13 mouse cellular contexts compared by ENCODE assay signal in the genomic region with DNA sequence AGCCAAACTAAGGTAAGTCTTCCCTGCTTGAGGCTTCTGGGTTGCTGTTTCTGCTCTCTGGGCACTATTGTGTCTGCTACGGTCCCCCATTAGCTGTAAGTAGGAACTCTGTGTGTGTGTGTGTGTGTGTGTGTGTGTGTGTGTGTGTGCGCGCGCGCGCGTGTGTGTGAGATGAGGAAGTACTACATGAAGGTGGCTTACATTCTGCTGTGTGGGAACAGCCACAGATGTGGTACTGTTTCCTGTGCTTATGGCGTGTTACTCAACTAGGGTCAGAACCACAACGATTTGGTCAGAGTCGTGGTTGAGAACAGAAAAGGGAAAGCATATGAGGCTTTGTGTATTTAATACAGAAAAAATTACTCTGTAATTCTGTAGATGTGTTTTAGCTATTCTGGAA. TPM values are rescaled to one million over a fixed set of nuclear protein-coding genes. Genes with fewer than 3 reads are reported as not detected.
DNase-seq lines count a peak whose midpoint lies in the region; ATAC-seq and TF ChIP-seq lines count a peak whose summit lies in the region.
"Had no signal": no experiment of that assay in that cellular context is flagged by ENCODE, and none has a peak within 500 bp of the region (broad histone marks: within the 10 kb centered on the region; RNA-seq: fewer than 3 reads in every experiment).

No protein-coding gene starts in this region.

- no peak overlapping the region for H3K27ac ChIP-seq in CH12.LX (ENCODE audit: insufficient read depth, low read depth)
- H3K27ac ChIP-seq in liver, embryonic 16.5 days (ENCODE audit: low read length), result no peak overlapping the region
- H3K27ac ChIP-seq in midbrain, embryonic 16.5 days (ENCODE audit: low read length), result no peak overlapping the region
- H3K27ac ChIP-seq: embryonic facial prominence, embryonic 15.5 days; hindbrain, embryonic 15.5 days; neural tube, embryonic 12.5 days had no signal

- in situ Hi-C loops in CH12.LX (cut with MboI; ENCODE audit: low pct_ligation_motif_present, low pct_unique_long_range_greater_than_20kb, low sequenced_read_pairs), result loop anchor here (25.0 kb wide), 1 partner anchor 194 kb away; a partner anchor contains a TSS

- 50% methylated on average over 10 of the region's 10 CpGs for WGBS in liver, embryonic 16.5 days (ENCODE audit: insufficient replicate concordance)
- WGBS in midbrain, embryonic 16.5 days, result 95% methylated on average over 10 of the region's 10 CpGs

- H3K4me2 ChIP-seq in CH12.LX (ENCODE audit: insufficient read depth, low read depth, poor library complexity, severe bottlenecking), result no peak overlapping the region
- H3K4me2 ChIP-seq in liver, embryonic 16.5 days (ENCODE audit: low read depth, low read length), result no peak overlapping the region
- no peak overlapping the region for H3K4me2 ChIP-seq in midbrain, embryonic 16.5 days (ENCODE audit: low read length)
- H3K4me2 ChIP-seq: embryonic facial prominence, embryonic 15.5 days; hindbrain, embryonic 15.5 days; neural tube, embryonic 12.5 days had no signal

- H3K9ac ChIP-seq in CH12.LX (ENCODE audit: insufficient read depth, low read depth), result no peak overlapping the region
- no peak overlapping the region for H3K9ac ChIP-seq in liver, embryonic 16.5 days (ENCODE audit: low read depth, low read length)
- no peak overlapping the region for H3K9ac ChIP-seq in midbrain, embryonic 16.5 days (ENCODE audit: low read depth, low read length)
- H3K9ac ChIP-seq: embryonic facial prominence, embryonic 15.5 days; hindbrain, embryonic 15.5 days; neural tube, embryonic 12.5 days had no signal

- no peaks in the 10 kb centered on the region for H3K9me3 ChIP-seq in CH12.LX (replicated peaks; ENCODE audit: low read length)
- H3K9me3 ChIP-seq in liver, embryonic 16.5 days (replicated peaks; ENCODE audit: control insufficient read depth, low read length), result no peaks in the 10 kb centered on the region
- no peaks in the 10 kb centered on the region for H3K9me3 ChIP-seq in midbrain, embryonic 16.5 days (replicated peaks; ENCODE audit: control insufficient read depth, low read length, poor library complexity, severe bottlenecking)
- H3K9me3 ChIP-seq: embryonic facial prominence, embryonic 15.5 days; hindbrain, embryonic 15.5 days; neural tube, embryonic 12.5 days had no signal

- no peak for TF ChIP-seq POLR2A in CH12.LX (IDR thresholded peaks at IDR 0.05; ENCODE audit: low read depth, low read length)

- H3K4me3 ChIP-seq in CH12.LX (replicated peaks in 1 of 3; ENCODE audit: low read depth in 2 of 3, low read length in 2 of 3, poor library complexity in 1 of 3), result no peak overlapping the region
- H3K4me3 ChIP-seq in liver, embryonic 16.5 days (ENCODE audit: low read depth, low read length), result no peak overlapping the region
- H3K4me3 ChIP-seq in midbrain, embryonic 16.5 days (ENCODE audit: low read depth, low read length), result no peak overlapping the region
- H3K4me3 ChIP-seq: embryonic facial prominence, embryonic 15.5 days; hindbrain, embryonic 15.5 days; neural tube, embryonic 12.5 days had no signal

- no peaks in the 10 kb centered on the region for H3K27me3 ChIP-seq in CH12.LX (replicated peaks)
- H3K27me3 ChIP-seq in liver, embryonic 16.5 days (ENCODE audit: control insufficient read depth, insufficient read depth, low read depth, low read length), result no peaks in the 10 kb centered on the region
- H3K27me3 ChIP-seq in midbrain, embryonic 16.5 days (ENCODE audit: control insufficient read depth, insufficient read depth, low read depth, low read length), result no peaks in the 10 kb centered on the region
- H3K27me3 ChIP-seq: embryonic facial prominence, embryonic 15.5 days; hindbrain, embryonic 15.5 days; neural tube, embryonic 12.5 days had no signal

- H3K79me2 ChIP-seq in CH12.LX (replicated peaks; ENCODE audit: control insufficient read depth, extremely low read depth, insufficient read depth, poor library complexity, severe bottlenecking), result no peaks in the 10 kb centered on the region; the same call in 1 of the 2 replicates

- peaks cover 55 to 85% of the 10 kb centered on the region in 2 experiments for H3K36me3 ChIP-seq in CH12.LX (replicated peaks in 1 of 2; ENCODE audit: control insufficient read depth in 1 of 2, insufficient read depth in 1 of 2, low read length in 1 of 2)
- peaks cover 12% of the 10 kb centered on the region for H3K36me3 ChIP-seq in liver, embryonic 16.5 days (ENCODE audit: control insufficient read depth, insufficient read depth)
- peaks cover 29% of the 10 kb centered on the region for H3K36me3 ChIP-seq in midbrain, embryonic 16.5 days (ENCODE audit: control insufficient read depth, insufficient read depth, low read length)

- intact Hi-C loops in left cerebral cortex, postnatal 10 days (cut with DNase I), result loop anchor here (10.0 kb wide), 1 partner anchor 187 kb away; a partner anchor contains a TSS

- no peak for TF ChIP-seq RAD21 in CH12.LX (IDR thresholded peaks at IDR 0.05; ENCODE audit: low read depth, low read length)

- no peaks in the 10 kb centered on the region for H3K4me1 ChIP-seq in CH12.LX (ENCODE audit: control insufficient read depth in 1 of 2, insufficient read depth in 2 of 2)
- no peaks in the 10 kb centered on the region for H3K4me1 ChIP-seq in liver, embryonic 16.5 days (ENCODE audit: control insufficient read depth, low read depth, low read length)
- H3K4me1 ChIP-seq in midbrain, embryonic 16.5 days (ENCODE audit: control insufficient read depth, insufficient read depth, low read length), result no peaks in the 10 kb centered on the region
- H3K4me1 ChIP-seq: embryonic facial prominence, embryonic 15.5 days; hindbrain, embryonic 15.5 days; neural tube, embryonic 12.5 days had no signal

- ATAC-seq in liver, embryonic 16.5 days (ENCODE audit: low read depth), result peak; percentile 39; the same call in 1 of the 2 replicates
- no peak for ATAC-seq in midbrain, embryonic 16.5 days

- DNase-seq in 416B (ENCODE audit: low read depth) (peak; percentile 97), CH12.LX (ENCODE audit: extremely low read depth) (peak; percentile 23)
- DNase-seq in spleen, postnatal 14 days (ENCODE audit: low spot score in 2 of 2), result peak; percentile 11 to 16
- DNase-seq in embryo, embryonic 9.5 days (ENCODE audit: extremely low spot score), result no peak
- DNase-seq in ovary, adult 18-20 months (ENCODE audit: low spot score), result no peak
- no peak for DNase-seq in left cerebral cortex, postnatal 10 days (ENCODE audit: extremely low spot score in 1 of 2, low spot score in 2 of 2)
- DNase-seq: cerebellum, adult 18-20 months; right cerebral cortex, postnatal 25 days had no signal

- dilution Hi-C loops in CH12.LX (cut with MboI; ENCODE audit: extremely low pct_ligation_motif_present, extremely low pct_unique_long_range_greater_than_20kb, low sequenced_read_pairs), result no loop called here

- TF ChIP-seq CTCF in CH12.LX (conservative IDR thresholded peaks at IDR 0.05 in 1 of 2, IDR thresholded peaks at IDR 0.05 in 1 of 2; ENCODE audit: low read depth in 2 of 2, low read length in 2 of 2), result no peak

- no peak for TF ChIP-seq EP300 in CH12.LX (IDR thresholded peaks at IDR 0.05; ENCODE audit: low read length)

TF ChIP-seq in CH12.LX, 34 proteins besides CTCF, POLR2A, EP300 and RAD21:
- TF ChIP-seq TCF12 (IDR thresholded peaks at IDR 0.05; ENCODE audit: low read depth, low read length), result no peak
- no peak for TF ChIP-seq SIN3A (IDR thresholded peaks at IDR 0.05; ENCODE audit: low read length)
- TF ChIP-seq RCOR1 (conservative IDR thresholded peaks at IDR 0.05; ENCODE audit: low read depth, low read length), result no peak
- no peak for TF ChIP-seq USF1 (IDR thresholded peaks at IDR 0.05; ENCODE audit: low read depth, low read length)
- TF ChIP-seq CHD2 (IDR thresholded peaks at IDR 0.05; ENCODE audit: low read length), result no peak
- no peak for TF ChIP-seq CHD1 (IDR thresholded peaks at IDR 0.05; ENCODE audit: low read depth, low read length)
- TF ChIP-seq HCFC1 (IDR thresholded peaks at IDR 0.05; ENCODE audit: low read depth, low read length), result no peak
- TF ChIP-seq TBP (conservative IDR thresholded peaks at IDR 0.05; ENCODE audit: low read depth, low read length), result no peak
- no peak for TF ChIP-seq MAX (IDR thresholded peaks at IDR 0.05; ENCODE audit: low read length)

RNA-seq across cellular contexts. Expression of a gene that starts 32.0 kb away (rescaled TPM):
- total RNA-seq in CH12.LX (2012; rRNA removed), result 47.5 TPM in 2 replicates
- 135 and 141 TPM in 2 replicates for total RNA-seq in CH12.LX (2014; rRNA removed)
- 35.7 and 37.2 TPM in 2 replicates for polyA plus RNA-seq in CH12.LX (2012; ENCODE audit: insufficient read length, low read depth)
- polyA plus RNA-seq in liver, embryonic 16.5 days (2015; fragmentation: Nextera tagmentation; extraction: Ambion mirVana), result 28.8 and 29.4 TPM in 2 replicates
- 106 and 119 TPM in 2 replicates for polyA plus RNA-seq in midbrain, embryonic 16.5 days (2015; fragmentation: Nextera tagmentation; extraction: Ambion mirVana)
- total RNA-seq in left cerebral cortex, postnatal 10 days (2021), result 10 to 100 TPM; 42.5 to 44.3 TPM

Comparison
In these comparisons a context has a peak if more than half of its experiments do, and no peak if none do; other contexts are left out.
1. DNase-seq: peak in 416B (single experiment), CH12.LX (single experiment) and spleen, postnatal 14 days (2 of 2); none in embryo, embryonic 9.5 days (single experiment), ovary, adult 18-20 months (single experiment) and left cerebral cortex, postnatal 10 days (0 of 2).